Mouse (Mus musculus) embryonic fibroblast, embryonic 13.5 days (primary cell): ENCODE data around the gene Bscl2. TPM values are rescaled to one million over a fixed set of nuclear protein-coding genes. Genes with fewer than 3 reads are reported as not detected.

Source experiments
- H3K27ac ChIP-seq: 2 replicates; pipeline ENCODE4 v1.5.1; 2012; ENCODE audit warnings: low read length, control low read depth, inconsistent platforms; ENCODE audit not compliant: insufficient read depth
- H3K4me1 ChIP-seq: 2 replicates; pipeline ENCODE4 v1.6.1; 2011; ENCODE audit warnings: low read length; ENCODE audit not compliant: control insufficient read depth, insufficient read depth
- H3K4me3 ChIP-seq: 2 replicates; pipeline ENCODE4 v1.5.1; 2011; ENCODE audit warnings: mild to moderate bottlenecking, control low read depth, low read length; ENCODE audit not compliant: insufficient read depth
- CTCF ChIP-seq: IDR thresholded peaks from 2 replicates; pipeline ENCODE4 v1.5.1; 2011; ENCODE audit warnings: mild to moderate bottlenecking, control low read depth, low read length, moderate library complexity, borderline replicate concordance; ENCODE audit not compliant: insufficient read depth
- POLR2A ChIP-seq: IDR thresholded peaks from 2 replicates; pipeline ENCODE4 v1.6.1; 2011; ENCODE audit warnings: low read depth, mild to moderate bottlenecking, control low read depth, low read length, moderate library complexity
- polyA plus RNA-seq: library from polyadenylated mRNA; stranded (reverse); fragments of >200 nt; gene quantifications from 2 replicates; pipeline ENCODE4 v1.2.4, GENCODE M21; 2011; ENCODE audit warnings: low read depth; ENCODE audit not compliant: missing spikeins, insufficient read length

The Bscl2 gene
- polyA plus RNA-seq, 1 experiment, result 50.0 TPM

- TF ChIP-seq POLR2A, result no peak
- TF ChIP-seq CTCF, result no peak
- no peak overlapping the region for H3K27ac ChIP-seq
Measured at GRCm38 (mm10) chr19:8870838-8871237, 33.6 kb downstream of the Bscl2 start.

DNA sequence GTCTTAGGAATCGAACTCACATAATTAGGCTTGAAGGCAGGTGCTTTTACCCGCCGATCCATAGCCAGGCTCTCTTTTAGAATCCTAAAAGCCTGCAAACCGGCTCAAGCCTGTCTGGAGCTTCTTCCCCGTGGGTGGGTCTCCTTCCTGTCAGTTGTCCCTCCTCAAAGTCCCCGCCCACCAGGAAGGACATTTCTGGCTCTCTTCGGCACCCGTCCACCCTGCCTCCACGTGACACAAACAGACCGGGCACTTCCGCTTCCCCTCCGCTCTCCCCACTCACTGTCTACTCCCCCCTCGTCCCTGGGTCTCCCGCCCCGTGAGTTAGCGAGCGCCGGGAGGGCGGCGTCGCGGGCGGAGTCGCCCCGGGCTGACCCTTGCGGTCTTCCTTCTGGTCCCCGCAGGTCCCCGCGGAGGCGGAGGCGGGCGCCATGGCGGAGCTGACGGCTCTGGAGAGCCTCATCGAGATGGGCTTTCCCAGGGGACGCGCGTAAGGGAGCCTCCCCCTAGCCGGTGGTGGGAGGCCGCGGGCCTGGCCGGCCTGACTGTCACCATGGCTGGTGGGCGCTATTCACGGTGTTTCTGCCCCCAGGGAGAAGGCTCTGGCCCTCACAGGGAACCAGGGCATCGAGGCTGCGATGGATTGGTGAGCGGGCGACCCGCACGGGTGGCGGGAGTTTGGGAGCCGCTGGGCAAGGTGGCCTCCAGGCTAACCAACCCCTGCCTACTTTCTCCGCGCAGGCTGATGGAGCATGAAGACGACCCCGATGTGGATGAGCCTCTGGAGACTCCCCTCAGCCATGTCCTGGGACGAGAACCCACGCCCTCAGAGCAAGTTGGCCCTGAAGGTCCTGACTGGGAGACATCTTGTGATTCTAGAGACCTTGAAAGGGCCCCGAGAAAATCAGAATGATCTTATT lies 34.3 kb downstream of the Bscl2 start, which contains the start of gene Ubxn1:
Gene Ubxn1 (plus strand): TSS at position 230 of the 920 bp plus-strand sequence.
- no peaks in the 10 kb centered on the region for H3K4me1 ChIP-seq
- TF ChIP-seq CTCF (no peak), POLR2A (peak; percentile 62)
- peak within 1 kb of the TSS; percentile 83 for H3K4me3 ChIP-seq
- peak within 1 kb of the TSS; percentile 69 for H3K27ac ChIP-seq

More at GRCm38 (mm10) chr19:8870838-8871237, 33.6 kb downstream of the Bscl2 start:
- Histone ChIP-seq H3K4me1 (no peaks in the 10 kb centered on the region), H3K4me3 (peak overlapping the region; percentile 54)

DNA sequence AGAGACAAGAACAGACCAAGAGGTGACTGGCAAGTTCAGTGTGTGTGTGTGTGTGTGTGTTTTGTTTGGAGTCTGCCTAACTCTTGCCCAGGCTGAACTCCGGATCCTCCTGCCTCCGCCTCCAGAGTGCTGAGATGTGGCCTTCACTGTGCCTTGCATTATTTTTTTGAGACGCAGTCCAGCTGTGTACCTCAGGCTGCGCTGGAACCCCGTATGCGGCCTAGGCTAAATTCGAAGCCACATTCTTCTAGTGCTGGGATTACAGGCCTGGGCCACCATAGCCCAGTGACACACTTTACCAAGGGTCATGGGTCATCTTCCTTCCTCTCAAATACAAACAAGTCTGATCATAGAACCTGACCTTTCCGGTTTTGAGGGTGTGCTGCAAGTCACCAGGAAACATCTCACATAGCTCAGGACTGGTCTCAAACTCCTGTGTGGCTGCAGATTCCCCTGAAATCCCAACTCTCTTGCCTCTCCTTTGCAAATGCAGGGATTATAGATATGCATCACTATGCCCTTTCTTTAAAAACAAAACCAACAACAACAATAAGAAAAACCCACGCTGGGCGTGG lies 35.1 kb downstream of the Bscl2 start:
- Histone ChIP-seq H3K4me3 (peak overlapping the region; percentile 83), H3K27ac (peak overlapping the region; percentile 69), H3K4me1 (no peaks in the 10 kb centered on the region)
- no peak for TF ChIP-seq CTCF
- no peak for TF ChIP-seq POLR2A

GRCm38 (mm10) chr19:8875031-8875430 lies 37.8 kb downstream of the Bscl2 start:
- no peak for TF ChIP-seq POLR2A
- no peak for TF ChIP-seq CTCF
- Histone ChIP-seq H3K4me3 (no peak overlapping the region), H3K4me1 (no peaks in the 10 kb centered on the region), H3K27ac (no peak overlapping the region)

DNA sequence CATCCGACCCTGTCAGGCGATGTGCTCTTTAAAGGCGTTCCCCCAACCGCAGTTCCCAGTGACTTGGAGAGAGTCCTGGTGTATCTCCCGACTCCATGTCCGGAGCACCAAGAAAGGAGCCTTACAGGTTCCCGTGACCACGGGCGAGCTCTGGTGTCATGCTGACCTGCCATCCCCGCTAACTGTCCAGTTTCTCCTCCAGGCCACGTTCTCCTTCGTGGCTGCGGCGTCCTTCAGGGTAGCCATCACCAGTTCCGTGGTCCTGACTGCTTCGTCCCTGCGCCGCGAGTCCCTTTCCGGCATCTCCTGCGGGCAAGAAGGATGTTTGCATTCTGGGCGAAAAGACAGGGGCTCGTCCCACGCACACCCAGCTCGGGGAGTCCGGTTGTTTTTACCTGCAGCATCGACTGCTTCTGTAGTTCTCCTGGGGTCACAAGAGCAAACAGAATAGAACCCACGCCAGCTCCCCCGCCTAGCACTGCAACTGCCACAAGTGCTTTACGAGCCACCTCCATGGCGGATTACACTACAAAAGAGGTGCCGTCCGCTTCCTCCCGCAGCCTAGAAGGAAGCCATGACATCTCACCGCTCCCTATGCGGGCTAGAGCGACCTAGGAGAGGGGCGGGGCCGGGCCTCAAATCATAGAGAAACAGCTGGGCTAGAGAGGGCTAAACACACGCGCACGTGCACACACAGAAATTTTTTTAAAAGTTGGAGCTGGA lies 43.2 kb downstream of the Bscl2 start, which contains the start of gene Uqcc3:
Gene Uqcc3 (minus strand): TSS at position 613 of the 723 bp plus-strand sequence.
- H3K27ac ChIP-seq, result peak within 1 kb of the TSS; percentile 47
- H3K4me3 ChIP-seq, result peak within 1 kb of the TSS; percentile 70
- TF ChIP-seq POLR2A (peak; percentile 86), CTCF (no peak)
- H3K4me1 ChIP-seq, result no peaks in the 10 kb centered on the region

DNA sequence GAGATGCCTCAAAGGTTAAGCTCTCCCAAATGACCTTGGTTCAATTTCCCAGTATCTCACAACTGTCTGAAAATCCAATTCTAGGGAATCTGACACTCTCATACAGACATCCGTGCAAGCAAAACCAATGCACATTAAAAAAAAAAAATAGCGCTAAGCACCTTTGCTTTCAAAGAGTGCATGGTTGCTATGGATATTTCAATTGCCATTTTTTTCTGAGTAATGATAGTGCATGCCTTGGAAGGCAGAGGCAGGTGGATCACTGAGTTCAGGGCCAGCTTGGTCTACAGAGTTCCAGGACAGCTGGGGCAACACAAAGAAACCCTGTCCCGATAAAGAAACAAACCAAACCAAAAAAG lies 43.7 kb downstream of the Bscl2 start:
- Histone ChIP-seq H3K4me1 (no peaks in the 10 kb centered on the region), H3K27ac (no peak overlapping the region), H3K4me3 (peak overlapping the region; percentile 70; the same call in 1 of the 2 replicates)
- TF ChIP-seq POLR2A (no peak), CTCF (no peak)

GRCm38 (mm10) chr19:8883616-8884015 lies 46.3 kb downstream of the Bscl2 start, which contains the start of the genes Lbhd1 and Gm49403:
Lbhd1 (plus strand) TSS chr19:8883732.
Gm49403 (plus strand) TSS chr19:8883930.
- TF ChIP-seq CTCF (no peak), POLR2A (no peak)
- no peaks in the 10 kb centered on the region for H3K4me1 ChIP-seq
- no peak within 1 kb of the TSS for H3K27ac ChIP-seq
- no peak within 1 kb of the TSS for H3K4me3 ChIP-seq

DNA sequence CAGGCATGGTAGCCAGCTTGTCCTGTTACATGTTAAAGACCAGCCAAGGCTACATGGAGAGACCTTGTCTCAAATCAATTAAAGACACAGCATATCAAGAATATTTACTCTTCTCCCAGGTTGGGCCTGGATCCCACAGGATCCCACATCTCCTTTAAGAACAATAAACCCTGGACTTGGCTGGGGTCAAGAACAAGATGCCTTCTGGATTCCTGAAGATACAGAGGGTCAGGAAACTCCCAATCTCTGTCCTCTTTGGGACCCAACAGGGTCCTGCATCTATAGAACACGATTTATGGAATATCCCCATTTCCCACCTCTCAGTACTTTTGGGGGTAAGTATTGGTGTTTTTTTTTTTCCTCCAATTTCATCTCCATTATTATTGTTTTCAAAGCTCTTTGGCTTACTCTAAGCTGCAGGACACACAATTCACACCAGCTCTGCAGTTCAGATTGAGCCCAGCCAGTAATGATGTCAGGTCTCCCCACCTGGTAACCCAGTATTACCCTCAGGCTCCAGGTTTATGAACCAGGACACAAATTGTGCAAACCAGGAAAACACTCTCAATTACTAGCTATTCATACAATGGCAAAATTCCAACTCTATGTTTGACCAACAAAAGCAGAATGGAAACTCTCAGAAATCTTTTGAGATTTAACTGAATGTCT lies 49.8 kb downstream of the Bscl2 start:
- Histone ChIP-seq H3K4me1 (peaks cover 4% of the 10 kb centered on the region; the same call in 1 of the 2 replicates), H3K27ac (peak overlapping the region; percentile 58; the same call in 1 of the 2 replicates), H3K4me3 (no peak overlapping the region)
- TF ChIP-seq CTCF, result no peak
- peak; percentile 40 for TF ChIP-seq POLR2A

GRCm38 (mm10) chr19:8887585-8888463 lies 50.6 kb downstream of the Bscl2 start:
- TF ChIP-seq POLR2A, result peak; percentile 53
- no peak for TF ChIP-seq CTCF
- Histone ChIP-seq H3K4me1 (peaks cover 4% of the 10 kb centered on the region; the same call in 1 of the 2 replicates), H3K4me3 (peak overlapping the region; percentile 95), H3K27ac (peak overlapping the region; percentile 82)
